Mouse (Mus musculus): Measurements from ENCODE around the gene Csrp1. TPM values are rescaled to one million over a fixed set of nuclear protein-coding genes. Genes with fewer than 3 reads are reported as not detected.

The Csrp1 gene
- polyA plus RNA-seq, 1 experiment from 2014 or later = 280 TPM

- no peak overlapping the region for H3K4me3 ChIP-seq
- H3K27ac ChIP-seq = no peak overlapping the region; the same call in 1 of the 2 replicates
- ATAC-seq (ENCODE audit: borderline replicate concordance, extremely low read depth, low FRiP score, low TSS enrichment) = peak; percentile 26; the same call in 1 of the 2 replicates
- 21% methylated on average over 9 of the region's 9 CpGs for WGBS
- H3K9me3 ChIP-seq = no peaks in the 10 kb centered on the region
- H3K27me3 ChIP-seq = no peaks in the 10 kb centered on the region
- 0 out of 2 replicates have a peak, but pooled peaks cover 7% of the 10 kb centered on the region for H3K4me1 ChIP-seq
- H3K36me3 ChIP-seq = no peaks in the 10 kb centered on the region
- H3K9ac ChIP-seq = no peak overlapping the region
- H3K4me2 ChIP-seq = no peak overlapping the region
Measured at GRCm38 (mm10) chr1:135719486-135719885, 375 bp upstream of the Csrp1 start.

GRCm38 (mm10) chr1:135723016-135723415 is 3.2 kb downstream of the Csrp1 start:
- H3K4me1 ChIP-seq = peaks cover 13% of the 10 kb centered on the region
- no peak overlapping the region for H3K27ac ChIP-seq
- H3K9ac ChIP-seq = no peak overlapping the region
- H3K9me3 ChIP-seq = no peaks in the 10 kb centered on the region
- H3K4me3 ChIP-seq = no peak overlapping the region
- no peak; the same call in 1 of the 2 replicates for ATAC-seq (ENCODE audit: borderline replicate concordance, extremely low read depth, low FRiP score, low TSS enrichment)
- H3K36me3 ChIP-seq = no peaks in the 10 kb centered on the region
- H3K27me3 ChIP-seq = no peaks in the 10 kb centered on the region
- no peak overlapping the region for H3K4me2 ChIP-seq
- WGBS = 47% methylated on average over 1 of the region's 1 CpGs

- Histone ChIP-seq H3K4me2 (no peak overlapping the region), H3K9ac (no peak overlapping the region), H3K4me1 (peaks cover 22% of the 10 kb centered on the region), H3K36me3 (no peaks in the 10 kb centered on the region), H3K27ac (no peak overlapping the region), H3K27me3 (no peaks in the 10 kb centered on the region), H3K9me3 (no peaks in the 10 kb centered on the region), H3K4me3 (no peak overlapping the region)
- ATAC-seq (ENCODE audit: borderline replicate concordance, extremely low read depth, low FRiP score, low TSS enrichment) = no peak
- 65% methylated on average over 4 of the region's 4 CpGs for WGBS
Measured at GRCm38 (mm10) chr1:135724134-135724533, 4.3 kb downstream of the Csrp1 start.

GRCm38 (mm10) chr1:135725324-135725723 is 5.5 kb downstream of the Csrp1 start:
- Histone ChIP-seq H3K36me3 (no peaks in the 10 kb centered on the region), H3K27me3 (no peaks in the 10 kb centered on the region), H3K4me2 (no peak overlapping the region), H3K9me3 (no peaks in the 10 kb centered on the region), H3K9ac (no peak overlapping the region), H3K4me3 (no peak overlapping the region), H3K4me1 (peaks cover 24% of the 10 kb centered on the region), H3K27ac (peak overlapping the region; percentile 7)
- 84% methylated on average over 6 of the region's 6 CpGs for WGBS
- no peak for ATAC-seq (ENCODE audit: borderline replicate concordance, extremely low read depth, low FRiP score, low TSS enrichment)

GRCm38 (mm10) chr1:135725936-135726335 is 6.1 kb downstream of the Csrp1 start:
- ATAC-seq (ENCODE audit: borderline replicate concordance, extremely low read depth, low FRiP score, low TSS enrichment) = no peak
- no peak overlapping the region for H3K4me2 ChIP-seq
- no peak overlapping the region for H3K9ac ChIP-seq
- H3K4me3 ChIP-seq = no peak overlapping the region
- H3K4me1 ChIP-seq = peaks cover 30% of the 10 kb centered on the region
- H3K27me3 ChIP-seq = no peaks in the 10 kb centered on the region
- peak overlapping the region; percentile 7 for H3K27ac ChIP-seq
- 26% methylated on average over 7 of the region's 7 CpGs for WGBS
- no peaks in the 10 kb centered on the region for H3K9me3 ChIP-seq
- no peaks in the 10 kb centered on the region for H3K36me3 ChIP-seq

- Histone ChIP-seq H3K27me3 (no peaks in the 10 kb centered on the region), H3K27ac (peak overlapping the region; percentile 97), H3K4me1 (peaks cover 56% of the 10 kb centered on the region), H3K4me3 (peak overlapping the region; percentile 68), H3K36me3 (no peaks in the 10 kb centered on the region), H3K4me2 (peak overlapping the region; percentile 66), H3K9me3 (no peaks in the 10 kb centered on the region), H3K9ac (peak overlapping the region; percentile 80)
- ATAC-seq (ENCODE audit: borderline replicate concordance, extremely low read depth, low FRiP score, low TSS enrichment) = peak; percentile 72
- 2% methylated on average over 35 of the region's 35 CpGs for WGBS
Measured at GRCm38 (mm10) chr1:135728631-135729366, 8.9 kb downstream of the Csrp1 start.

GRCm38 (mm10) chr1:135729367-135729713 is 9.5 kb downstream of the Csrp1 start:
- Histone ChIP-seq H3K4me3 (peak overlapping the region; percentile 68), H3K36me3 (no peaks in the 10 kb centered on the region), H3K27ac (peak overlapping the region; percentile 97), H3K9me3 (no peaks in the 10 kb centered on the region), H3K4me2 (peak overlapping the region; percentile 66), H3K4me1 (peaks cover 62% of the 10 kb centered on the region), H3K9ac (peak overlapping the region; percentile 80), H3K27me3 (no peaks in the 10 kb centered on the region)
- peak; percentile 0; the same call in 1 of the 2 replicates for ATAC-seq (ENCODE audit: borderline replicate concordance, extremely low read depth, low FRiP score, low TSS enrichment)
- 0% methylated on average over 11 of the region's 11 CpGs for WGBS

GRCm38 (mm10) chr1:135729821-135730220 is 10.0 kb downstream of the Csrp1 start:
- peaks cover 67% of the 10 kb centered on the region for H3K4me1 ChIP-seq
- no peaks in the 10 kb centered on the region for H3K27me3 ChIP-seq
- peak overlapping the region; percentile 97 for H3K27ac ChIP-seq
- no peak for ATAC-seq (ENCODE audit: borderline replicate concordance, extremely low read depth, low FRiP score, low TSS enrichment)
- no peaks in the 10 kb centered on the region for H3K36me3 ChIP-seq
- peak overlapping the region; percentile 66 for H3K4me2 ChIP-seq
- 7% methylated on average over 4 of the region's 4 CpGs for WGBS
- peak overlapping the region; percentile 68 for H3K4me3 ChIP-seq
- H3K9ac ChIP-seq = peak overlapping the region; percentile 80
- no peaks in the 10 kb centered on the region for H3K9me3 ChIP-seq

- peak overlapping the region; percentile 97 for H3K27ac ChIP-seq
- WGBS = 10% methylated on average over 3 of the region's 3 CpGs
- no peaks in the 10 kb centered on the region for H3K27me3 ChIP-seq
- H3K4me3 ChIP-seq = peak overlapping the region; percentile 68
- H3K4me1 ChIP-seq = peaks cover 71% of the 10 kb centered on the region
- H3K9ac ChIP-seq = peak overlapping the region; percentile 80
- H3K4me2 ChIP-seq = peak overlapping the region; percentile 66
- no peak for ATAC-seq (ENCODE audit: borderline replicate concordance, extremely low read depth, low FRiP score, low TSS enrichment)
- H3K9me3 ChIP-seq = no peaks in the 10 kb centered on the region
- H3K36me3 ChIP-seq = no peaks in the 10 kb centered on the region
Measured at GRCm38 (mm10) chr1:135730296-135730695, 10.4 kb downstream of the Csrp1 start.

- peak overlapping the region; percentile 97 for H3K27ac ChIP-seq
- peak overlapping the region; percentile 80 for H3K9ac ChIP-seq
- H3K4me2 ChIP-seq = peak overlapping the region; percentile 66
- H3K9me3 ChIP-seq = no peaks in the 10 kb centered on the region
- 19% methylated on average over 7 of the region's 7 CpGs for WGBS
- H3K27me3 ChIP-seq = no peaks in the 10 kb centered on the region
- peak overlapping the region; percentile 68 for H3K4me3 ChIP-seq
- no peaks in the 10 kb centered on the region for H3K36me3 ChIP-seq
- ATAC-seq (ENCODE audit: borderline replicate concordance, extremely low read depth, low FRiP score, low TSS enrichment) = no peak
- H3K4me1 ChIP-seq = peaks cover 77% of the 10 kb centered on the region
Measured at GRCm38 (mm10) chr1:135731393-135731792, 11.5 kb downstream of the Csrp1 start.

- H3K9ac ChIP-seq = peak overlapping the region; percentile 80
- WGBS = 10% methylated on average over 11 of the region's 11 CpGs
Measured at GRCm38 (mm10) chr1:135731897-135732684, 12.2 kb downstream of the Csrp1 start.

More at GRCm38 (mm10) chr1:135731897-135732684, 12.2 kb downstream of the Csrp1 start:
- Histone ChIP-seq H3K4me2 (peak overlapping the region; percentile 66), H3K27ac (peak overlapping the region; percentile 97), H3K36me3 (no peaks in the 10 kb centered on the region), H3K9me3 (no peaks in the 10 kb centered on the region), H3K27me3 (no peaks in the 10 kb centered on the region), H3K4me3 (peak overlapping the region; percentile 68), H3K4me1 (peaks cover 84% of the 10 kb centered on the region)
- ATAC-seq (ENCODE audit: borderline replicate concordance, extremely low read depth, low FRiP score, low TSS enrichment) = peak; percentile 79
